Mouse (Mus musculus) spleen, postnatal 4 days (tissue): ENCODE data around the gene Fem1b.
"Not testable (repeated sequence)": the region's sequence is repeated elsewhere in the genome, so short reads cannot be mapped to it uniquely, and the experiment has no call there.

Experiments
- DNase-seq, 2 experiments: peaks; one replicate each; pipeline ENCODE4 v3.0.0; 2022; ENCODE audit warnings: low spot score in 2 of 2

The Fem1b gene

DNA sequence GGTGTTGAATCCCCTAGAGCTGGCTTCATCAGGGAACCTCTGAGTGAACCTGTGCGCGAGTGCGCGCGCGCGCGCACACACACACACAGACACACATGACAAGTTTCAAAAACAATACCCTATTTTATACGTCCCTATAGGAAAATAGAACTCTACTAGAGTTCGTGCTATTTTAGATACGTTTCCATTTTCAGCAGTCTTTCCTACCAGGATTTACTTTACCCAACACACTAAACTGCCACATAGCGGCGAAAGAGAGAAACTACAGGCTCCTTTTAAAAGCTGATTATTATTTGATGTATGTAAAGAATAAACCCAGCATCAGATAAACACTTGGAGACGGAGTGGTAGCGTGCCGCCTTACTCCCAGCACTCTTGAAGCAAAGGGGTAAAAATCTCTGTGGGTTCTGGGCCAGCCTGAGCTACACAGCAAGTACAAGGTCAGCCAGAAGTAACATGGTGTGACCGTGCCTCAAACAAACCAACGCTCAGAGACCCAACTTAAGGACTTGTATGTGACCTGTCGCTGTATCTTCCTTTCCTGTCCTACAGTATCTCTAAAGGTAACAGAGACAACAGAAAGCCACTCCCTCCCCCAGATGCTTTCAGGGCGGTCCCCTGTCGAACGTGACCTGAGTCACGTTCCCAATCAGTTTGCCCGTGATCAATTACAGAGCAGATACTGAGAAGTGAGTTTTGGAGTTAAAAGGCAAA lies 16.4 kb upstream of the Fem1b start:
- DNase-seq = peak in 1 of 2 experiments; percentile 58

DNA sequence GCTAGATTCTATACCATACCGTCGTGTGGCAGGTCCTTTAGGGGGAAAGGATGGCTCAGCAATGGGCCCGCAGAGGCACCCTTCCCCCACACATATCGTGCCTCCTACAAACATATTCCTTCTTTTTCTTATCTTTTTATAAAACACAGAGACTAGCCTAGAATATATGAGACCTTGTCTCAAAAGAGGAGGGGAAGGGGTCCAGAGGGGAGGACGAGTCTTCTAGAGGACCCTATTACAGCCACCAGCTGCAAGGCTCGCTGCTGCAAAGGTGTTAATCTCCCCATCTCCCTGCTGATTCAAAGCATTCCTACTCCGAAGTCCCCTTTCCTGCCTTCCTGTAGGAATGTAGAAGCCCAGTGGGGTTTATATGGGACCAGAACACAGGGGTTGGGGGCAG lies 14.7 kb upstream of the Fem1b start:
- no peak for DNase-seq

DNA sequence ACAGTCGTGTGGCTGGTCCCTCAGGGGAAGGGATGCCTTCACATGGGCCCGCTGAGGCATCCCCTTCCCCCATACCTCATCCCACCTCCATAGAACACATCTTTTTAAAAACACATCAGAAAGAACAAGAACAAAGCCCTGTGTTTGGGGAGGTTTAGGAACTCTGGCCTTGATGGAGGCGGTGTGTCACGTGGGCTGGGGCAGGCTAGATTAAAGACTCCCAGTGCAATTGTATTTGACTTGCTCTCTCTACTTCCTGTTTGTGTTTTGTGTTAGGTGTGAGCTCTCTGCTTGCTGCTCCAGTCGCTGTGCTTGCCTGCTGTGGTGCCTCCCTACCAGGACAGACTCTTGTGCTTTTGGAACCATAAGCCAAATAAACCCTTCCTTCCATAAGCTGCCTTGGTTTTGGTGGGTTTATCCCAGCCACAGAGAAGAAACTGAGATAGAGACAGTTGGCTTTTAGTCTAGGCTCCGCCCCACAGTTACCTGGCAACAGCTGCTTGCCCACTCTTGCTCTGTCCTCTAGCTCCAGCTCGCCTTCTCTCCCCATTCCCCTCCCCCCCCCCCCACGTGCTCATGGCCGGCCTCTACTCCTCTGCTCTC lies 14.2 kb upstream of the Fem1b start:
- DNase-seq = no peak

DNA sequence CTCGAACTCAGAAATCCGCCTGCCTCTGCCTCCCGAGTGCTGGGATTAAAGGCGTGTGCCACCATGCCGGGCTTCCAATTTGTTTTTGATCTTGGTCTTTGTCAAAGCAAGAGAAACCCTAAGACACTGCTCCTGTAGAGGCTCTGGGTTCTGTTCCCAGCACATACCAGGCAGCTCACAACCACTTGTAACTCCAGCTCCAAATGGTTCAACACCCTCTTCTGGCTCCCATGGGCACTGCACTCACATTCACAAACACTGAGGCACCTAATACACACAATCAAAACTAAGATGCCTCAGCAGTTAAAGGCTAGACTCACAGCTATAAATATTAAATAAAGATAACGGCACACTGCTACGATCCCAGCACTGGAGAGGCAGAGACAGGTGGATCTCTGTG lies 10.1 kb upstream of the Fem1b start:
- DNase-seq = no peak

DNA sequence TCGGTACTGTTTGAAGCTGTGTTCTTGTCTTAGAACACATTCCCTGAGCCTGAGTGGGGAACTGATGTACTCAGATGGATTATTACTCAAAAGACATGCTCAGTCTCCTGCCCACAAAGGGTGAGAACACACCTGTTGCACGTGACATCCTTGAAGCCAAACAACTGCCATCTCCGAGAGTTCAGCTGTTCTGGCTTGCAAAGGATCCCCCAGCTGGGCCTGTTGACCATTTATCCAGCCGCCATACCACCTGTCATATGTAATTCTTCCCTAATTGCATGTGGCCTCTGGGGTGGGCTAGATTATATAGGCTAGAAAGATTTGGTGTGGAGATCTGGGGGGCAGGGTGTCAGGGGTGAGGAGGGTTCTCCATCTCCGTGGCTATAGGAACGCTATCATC lies 9.1 kb upstream of the Fem1b start:
- DNase-seq = no peak

DNA sequence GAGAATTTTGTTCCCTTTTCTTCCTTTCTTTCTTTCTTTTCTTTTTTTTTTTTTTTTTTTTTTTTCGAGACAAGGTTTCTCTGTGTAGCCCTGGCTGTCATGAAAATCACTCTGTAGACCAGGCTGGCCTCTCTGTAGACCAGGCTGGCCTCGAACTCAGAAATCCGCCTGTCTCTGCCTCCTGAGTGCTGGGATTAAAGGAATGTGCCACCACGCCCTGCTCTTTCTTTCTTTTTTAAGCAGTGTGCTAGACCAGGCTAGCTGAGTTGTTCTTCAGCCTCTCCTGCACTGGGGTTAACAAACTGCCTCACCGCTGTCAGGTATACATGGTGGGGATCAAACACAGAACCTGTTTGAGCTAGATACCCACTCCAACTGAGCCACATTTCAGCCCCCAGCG lies 8.2 kb upstream of the Fem1b start:
- not testable (repeated sequence) for DNase-seq

DNA sequence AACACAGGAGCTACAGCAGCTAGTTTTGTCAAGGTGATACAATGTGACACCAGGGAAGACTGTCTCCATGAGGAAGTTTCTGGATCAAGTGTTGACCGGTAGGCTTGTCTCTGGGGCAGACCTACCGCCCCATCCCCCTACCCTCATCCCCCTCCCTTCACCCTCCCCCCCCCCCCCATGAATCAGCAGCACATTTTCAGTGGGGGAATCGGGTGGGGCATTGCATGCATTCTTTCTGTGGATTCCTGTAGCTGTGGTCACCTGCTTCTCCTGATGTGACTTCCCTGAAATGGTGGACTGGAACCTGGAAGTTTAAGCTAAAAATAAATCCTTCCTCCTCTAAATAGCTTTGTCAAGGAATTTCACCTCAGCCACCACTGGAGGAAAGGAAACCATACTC lies 7.8 kb upstream of the Fem1b start:
- DNase-seq = no peak

DNA sequence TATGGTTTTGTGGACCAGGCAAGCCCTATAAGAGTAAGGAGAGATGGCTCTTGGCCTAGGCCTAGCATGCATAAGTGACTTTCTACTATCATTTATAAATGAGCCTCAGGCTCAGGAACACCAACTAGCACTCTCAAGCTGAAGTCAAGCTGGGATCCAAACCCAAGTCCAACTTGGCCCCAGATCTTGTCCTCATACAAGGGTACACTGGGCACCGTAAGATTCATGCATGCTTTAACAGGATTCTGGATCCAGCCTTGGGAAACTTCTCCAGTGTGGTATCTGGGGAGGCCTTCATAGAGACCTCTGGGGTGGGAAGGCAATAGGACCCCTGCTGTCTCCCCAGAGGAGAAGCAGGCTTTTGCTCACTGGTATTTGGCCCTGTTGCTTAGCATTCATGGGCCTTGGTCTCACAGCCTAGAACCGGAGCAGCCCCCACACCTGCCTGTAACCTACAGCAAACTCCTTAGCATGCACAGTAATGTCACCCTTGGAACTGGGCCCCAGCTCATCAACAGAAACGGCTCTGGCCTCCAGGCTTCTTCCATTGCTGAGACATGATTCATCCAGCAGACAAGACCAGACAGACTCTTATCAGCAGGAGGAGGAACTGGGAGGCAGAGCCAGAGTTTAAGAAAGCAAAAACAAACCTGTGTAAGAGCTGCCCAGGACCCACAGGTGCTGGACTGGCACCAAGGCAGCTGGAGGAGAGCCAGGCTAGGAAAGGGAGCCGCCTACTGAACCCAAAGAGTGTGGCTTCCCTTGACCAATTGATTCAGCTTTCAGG lies 6.3 kb upstream of the Fem1b start:
- DNase-seq = no peak

DNA sequence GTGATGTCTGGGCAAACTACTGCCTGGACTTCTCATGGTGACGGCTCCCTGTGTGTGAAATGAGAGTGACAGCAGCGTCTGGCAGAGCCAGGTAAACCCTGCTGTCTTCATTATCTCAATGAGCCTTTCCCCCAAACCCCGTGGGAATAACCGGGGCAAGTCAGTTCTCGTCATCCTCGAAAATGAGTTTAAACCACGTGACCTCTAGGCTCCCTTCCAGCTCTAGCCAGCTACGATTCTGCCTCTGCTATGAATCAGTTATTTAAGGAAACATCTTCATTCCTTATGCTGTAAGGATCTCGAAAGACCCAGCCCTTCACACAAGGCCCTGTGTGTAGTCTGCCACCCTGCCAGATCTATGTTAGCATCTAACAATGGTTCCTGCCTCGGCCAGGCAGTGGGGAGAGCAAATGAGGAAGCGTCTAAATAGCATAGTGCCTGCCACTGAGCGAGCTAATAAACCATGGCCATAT lies 5.4 kb upstream of the Fem1b start:
- DNase-seq = no peak

DNA sequence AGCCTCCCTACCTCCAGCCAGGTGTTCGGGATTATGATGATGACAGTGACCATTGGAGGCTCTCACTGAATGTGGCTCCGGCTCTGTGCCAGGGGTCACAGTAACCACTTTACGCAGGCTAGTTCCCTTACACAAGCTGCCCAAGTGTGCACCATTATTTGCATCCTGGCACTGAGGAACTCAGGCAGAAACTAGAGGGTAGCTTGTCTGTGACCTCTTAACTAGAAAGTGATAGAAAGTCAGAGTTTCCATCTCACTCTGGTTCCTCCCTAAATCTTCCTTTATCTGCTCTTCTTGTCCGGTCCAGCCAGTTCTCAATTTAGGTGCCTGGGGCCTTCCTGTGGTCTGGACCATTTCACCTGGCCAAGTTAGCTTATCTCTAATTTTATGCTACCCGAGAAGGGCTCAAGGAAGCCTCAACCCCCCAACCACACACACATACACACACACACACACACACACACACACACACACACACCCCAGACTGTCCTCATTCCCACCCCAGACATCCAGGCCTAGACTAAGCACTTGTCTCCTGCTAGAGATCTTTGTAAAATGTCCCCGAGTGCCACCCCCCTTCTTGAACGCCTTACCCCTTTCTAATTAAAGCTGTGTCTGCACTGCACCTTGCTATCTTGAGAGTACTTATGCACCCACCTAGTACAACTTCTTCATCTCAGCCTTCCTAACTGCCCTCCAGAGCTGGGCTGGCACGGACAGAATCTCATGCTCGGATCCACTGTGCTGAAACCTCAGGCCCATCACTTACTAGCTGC lies 4.8 kb upstream of the Fem1b start:
- no peak for DNase-seq

DNA sequence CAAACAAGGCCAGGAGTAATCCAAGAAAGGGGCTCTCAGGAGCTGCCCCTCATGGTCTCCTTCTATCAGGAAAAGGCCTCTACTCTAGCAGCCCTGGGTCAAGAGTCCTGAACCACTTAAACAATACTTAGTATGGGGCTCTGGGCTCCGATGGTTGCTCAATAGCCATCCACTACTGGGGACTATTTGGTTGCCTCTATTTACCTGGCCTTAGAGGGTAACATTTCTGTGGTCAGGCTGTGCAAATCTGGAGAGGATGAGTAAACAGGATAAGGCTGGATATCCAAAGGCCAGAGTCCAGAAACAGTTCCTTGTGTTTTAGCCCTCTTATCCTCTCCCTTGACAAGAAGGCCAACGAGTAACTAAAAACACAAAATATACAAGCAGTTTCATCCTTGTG lies 3.0 kb upstream of the Fem1b start:
- DNase-seq = no peak

DNA sequence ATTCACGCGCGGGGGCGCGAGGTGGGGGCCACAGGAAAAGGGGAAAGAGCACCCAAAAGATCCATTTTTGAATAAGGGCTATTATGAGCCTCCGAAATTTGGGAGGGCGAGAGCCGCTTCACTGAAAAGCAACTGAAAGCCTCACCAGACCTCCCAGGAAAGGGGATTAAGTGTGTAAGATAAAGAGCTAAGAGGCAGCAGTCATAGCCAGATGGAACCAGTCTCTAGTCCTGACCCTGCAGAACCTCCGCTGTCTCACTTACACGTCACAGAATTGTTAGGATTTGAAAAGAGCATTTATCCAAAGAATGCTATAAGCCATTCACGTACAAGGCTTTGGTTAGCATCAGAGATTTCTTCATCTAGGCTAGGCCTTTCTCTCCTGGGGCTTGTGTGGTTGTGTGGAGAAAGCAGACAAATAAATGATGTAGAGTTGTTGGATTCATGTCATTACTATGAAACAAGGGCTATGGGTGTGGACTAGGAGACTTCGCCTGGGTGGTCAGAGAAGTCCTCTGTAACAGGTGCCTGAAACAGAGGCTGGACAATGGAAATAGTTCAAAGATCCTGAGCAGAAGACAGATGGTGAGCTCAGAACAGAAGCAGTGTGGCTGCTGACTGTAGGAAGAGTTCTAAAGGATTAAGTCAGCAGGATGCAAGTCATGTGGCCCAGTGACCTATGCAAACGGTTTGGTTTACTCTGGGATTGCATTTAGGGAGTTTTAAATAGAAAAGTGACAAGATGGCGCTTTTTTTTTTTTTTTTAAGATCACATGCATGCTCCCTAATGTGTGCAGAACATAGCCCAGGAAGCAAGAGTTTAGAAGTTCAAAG lies 699 bp upstream of the Fem1b start:
- DNase-seq = no peak

DNA sequence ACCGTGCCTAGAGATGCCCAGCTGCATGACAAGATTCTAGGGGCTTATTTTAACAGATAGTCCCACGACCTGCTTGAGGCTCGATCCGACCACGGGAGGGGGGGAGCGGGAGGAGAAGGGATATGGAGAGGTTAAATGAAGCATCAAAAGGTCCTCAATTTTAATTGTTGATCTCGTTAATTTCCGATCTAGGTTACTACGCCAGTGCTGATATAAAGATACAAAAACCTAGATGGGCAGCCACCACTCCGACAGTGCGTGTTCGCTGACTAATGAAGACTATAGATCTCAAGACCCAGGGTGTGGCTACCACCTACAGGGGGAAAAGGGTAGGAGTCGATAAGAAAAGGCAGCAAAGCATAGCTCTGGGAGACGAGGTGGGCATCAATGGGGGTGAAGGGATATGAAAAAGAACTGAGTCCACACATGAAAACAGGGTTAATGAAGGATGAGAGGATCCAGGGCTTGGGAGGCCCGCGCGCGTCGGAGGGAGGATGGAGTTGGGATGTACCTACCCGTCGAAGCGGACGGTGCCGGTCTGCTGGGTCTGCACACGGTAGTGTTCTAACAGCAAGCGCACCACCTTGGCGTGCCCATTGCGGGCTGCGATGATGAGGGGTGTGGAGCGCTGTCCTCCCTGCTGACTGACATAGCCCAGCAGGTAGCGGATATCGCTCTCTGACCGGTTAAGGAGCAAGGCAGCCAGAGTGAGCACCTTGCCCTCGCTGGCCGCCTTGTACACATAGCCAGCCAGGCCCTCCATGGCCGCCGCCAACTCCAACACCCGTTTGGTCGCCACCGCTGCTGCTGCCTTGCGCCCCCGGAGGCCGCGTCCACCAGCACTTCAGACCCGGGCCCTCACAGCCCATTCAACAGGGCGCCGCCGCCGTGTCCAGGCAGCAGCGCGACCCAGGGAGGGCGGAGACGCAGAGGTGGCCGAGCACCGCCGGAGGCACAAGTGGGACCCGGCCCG lies 905 bp downstream of the Fem1b start:
- peak in 1 of 2 experiments; percentile 44 for DNase-seq

DNA sequence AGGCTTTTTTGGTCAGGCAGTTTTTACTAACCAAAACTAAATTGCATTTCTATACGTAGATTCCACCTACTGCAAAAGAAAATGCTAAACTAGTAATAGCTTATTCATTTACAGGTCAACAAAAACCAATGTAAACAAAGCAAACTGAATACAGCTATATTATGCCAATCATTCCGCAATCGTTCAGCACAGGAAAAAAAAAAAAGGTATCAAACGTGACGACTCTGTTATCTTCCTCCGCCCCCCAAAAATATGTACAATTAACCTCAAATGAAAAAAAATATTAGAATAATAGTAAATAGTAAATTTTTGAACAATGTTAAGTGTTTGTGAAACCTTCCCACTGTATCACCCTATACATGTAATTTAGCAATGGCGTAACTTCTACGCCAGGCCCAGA lies 1.6 kb downstream of the Fem1b start:
- DNase-seq = no peak

DNA sequence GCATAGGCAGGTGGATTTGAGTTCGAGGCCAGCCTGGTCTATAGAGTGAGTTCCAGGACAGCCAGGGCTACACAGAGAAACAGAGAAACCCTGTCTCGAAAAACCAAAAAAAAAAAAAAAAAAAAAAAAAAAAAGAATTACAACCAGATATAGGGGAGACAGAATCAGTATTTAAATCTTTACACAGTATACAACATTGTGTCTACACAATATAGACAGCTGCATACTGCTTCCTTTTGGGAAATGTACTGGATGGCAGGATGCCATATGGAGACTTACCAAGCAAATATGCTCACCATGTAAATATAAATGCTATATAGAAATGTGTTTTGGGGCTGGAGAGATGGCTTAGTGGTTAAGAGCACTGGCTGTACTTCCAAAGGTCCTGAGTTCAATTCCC lies 12.5 kb downstream of the Fem1b start:
- DNase-seq = not testable (repeated sequence)

DNA sequence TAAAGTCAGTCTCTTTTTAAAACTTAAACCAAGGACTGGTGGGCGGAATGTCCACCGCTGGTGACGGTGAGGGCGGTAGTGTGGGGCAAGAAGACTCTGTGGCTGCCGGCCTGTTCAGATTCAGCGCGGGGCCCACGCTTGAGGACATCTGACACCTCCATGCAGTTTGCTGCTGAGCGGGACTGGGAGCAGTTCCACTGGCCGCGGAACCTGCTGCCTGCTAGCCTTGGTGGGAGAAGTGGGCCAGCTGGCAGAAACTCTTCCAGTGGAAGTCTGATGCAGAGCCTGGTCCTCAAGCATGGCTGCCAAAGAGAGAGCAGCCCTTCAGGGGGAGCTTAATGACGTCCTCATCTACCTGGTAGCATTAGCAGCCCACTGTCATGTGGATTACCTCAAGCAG lies 21.9 kb downstream of the Fem1b start:
- no peak for DNase-seq

DNA sequence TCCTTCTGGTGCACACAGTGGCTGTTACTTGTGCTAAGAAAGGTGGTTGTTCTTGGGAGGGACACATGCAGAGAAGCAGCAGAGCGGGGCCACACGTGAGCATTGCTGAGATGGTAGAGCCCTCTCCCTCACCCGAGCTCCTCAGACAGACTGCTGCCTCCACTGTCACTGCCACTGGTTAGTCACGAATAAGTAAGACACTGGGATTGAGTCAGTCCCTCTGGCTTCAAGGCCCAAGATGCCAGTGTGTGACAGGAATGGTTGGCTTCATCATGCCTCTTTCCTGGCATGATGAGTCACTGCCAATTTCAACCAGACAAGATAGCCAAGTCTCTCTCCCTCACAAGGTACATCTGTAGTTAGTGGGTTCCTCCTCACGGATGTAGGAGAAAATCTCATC lies 25.0 kb downstream of the Fem1b start:
- DNase-seq = no peak

DNA sequence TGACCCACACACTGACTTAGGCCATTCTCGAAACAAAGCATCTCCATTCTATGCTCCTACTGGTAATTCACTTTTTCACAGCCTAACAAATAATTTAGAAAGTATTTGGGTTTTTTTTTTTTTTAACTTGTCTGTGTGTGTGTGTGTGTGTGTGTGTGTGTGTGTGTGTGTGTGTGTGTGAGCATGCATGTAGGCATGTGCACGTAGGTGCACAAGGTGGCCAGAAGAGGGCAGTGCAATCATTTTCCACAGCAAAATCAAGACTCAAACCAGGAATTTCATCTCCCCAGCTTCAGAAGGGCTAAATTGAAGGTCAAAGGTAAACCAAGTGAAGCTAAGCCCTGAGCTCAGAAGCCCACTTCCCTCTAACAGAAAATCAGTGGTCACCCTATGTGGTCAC lies 27.5 kb downstream of the Fem1b start:
- no peak for DNase-seq

DNA sequence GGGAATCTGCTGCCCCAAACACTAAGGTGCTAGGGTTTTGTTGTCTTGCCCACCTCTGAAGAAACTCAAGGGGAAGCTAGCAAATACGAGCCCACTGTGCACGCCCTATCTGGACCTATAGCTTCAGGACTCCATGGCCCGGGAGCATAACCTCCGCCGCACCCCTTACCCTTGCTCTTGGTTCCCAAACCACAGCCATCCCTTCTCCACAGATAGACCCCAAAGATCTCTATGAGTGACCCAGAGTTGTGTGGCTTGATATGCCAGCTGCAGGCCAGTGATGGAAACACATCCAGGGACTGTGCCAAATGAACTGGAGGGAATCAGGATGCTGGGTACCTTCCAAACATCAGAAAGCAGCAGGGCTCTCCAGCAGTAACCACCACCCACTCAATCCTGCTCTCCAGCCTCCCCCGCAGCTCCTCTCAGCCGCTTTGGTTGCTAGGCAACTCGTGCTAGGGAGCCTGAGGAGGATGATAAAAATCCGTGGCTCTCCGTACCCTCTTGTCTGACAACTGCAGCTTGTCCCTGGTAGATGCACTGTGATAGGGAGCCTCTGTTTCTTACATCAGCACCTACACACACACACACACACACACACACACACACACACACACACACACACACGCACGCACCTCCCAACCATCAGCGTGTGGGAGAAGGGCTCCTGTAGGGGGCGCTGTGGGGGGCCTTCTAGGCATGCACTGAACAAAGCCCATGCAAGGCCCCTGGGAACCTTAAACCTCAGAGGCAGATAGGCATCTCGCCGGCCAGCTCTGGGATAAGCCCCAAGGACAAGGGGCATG lies 28.6 kb downstream of the Fem1b start:
- DNase-seq = no peak
